Mouse (Mus musculus) frontal cortex, adult (tissue): Measurements from ENCODE around the gene Grb2.
A peak's percentile ranks its signal among the peaks of the same experiment; 100 is the strongest.

ENCODE experiments used
- ATAC-seq: cut with Nextera tagmentation; 2 replicates; pipeline ENCODE4 v1.9.2; 2017; ENCODE audit warnings: mild to moderate bottlenecking, moderate library complexity, mixed read lengths; ENCODE audit not compliant: low TSS enrichment

The Grb2 gene

GRCm38 (mm10) chr11:115708209-115708876 is at the start of gene Grb2:
TSS of gene Grb2 (minus strand) at chr11:115708597.
- peak; percentile 85 for ATAC-seq

GRCm38 (mm10) chr11:115753485-115753884 is 45.1 kb upstream of the Grb2 start:
- no peak for ATAC-seq

- ATAC-seq: no peak
These were observed 44.3 kb upstream of the Grb2 start for GRCm38 (mm10) chr11:115752653-115753052.

- ATAC-seq: no peak
These were observed 43.3 kb upstream of the Grb2 start for GRCm38 (mm10) chr11:115751725-115752124.

- ATAC-seq: peak; percentile 52; the same call in 1 of the 2 replicates
These were observed 41.4 kb upstream of the Grb2 start for GRCm38 (mm10) chr11:115749834-115750233.

- ATAC-seq: no peak
These were observed 39.0 kb upstream of the Grb2 start for GRCm38 (mm10) chr11:115747351-115747750.

GRCm38 (mm10) chr11:115746762-115747161 is 38.4 kb upstream of the Grb2 start:
- no peak for ATAC-seq

- no peak for ATAC-seq
These were observed 37.7 kb upstream of the Grb2 start for GRCm38 (mm10) chr11:115746109-115746508.

- no peak for ATAC-seq
These were observed 36.0 kb upstream of the Grb2 start for GRCm38 (mm10) chr11:115744385-115744784.

GRCm38 (mm10) chr11:115742926-115743325 is 34.5 kb upstream of the Grb2 start:
- no peak for ATAC-seq

GRCm38 (mm10) chr11:115741070-115741469 is 32.7 kb upstream of the Grb2 start:
- no peak for ATAC-seq

GRCm38 (mm10) chr11:115738275-115738885 is 30.0 kb upstream of the Grb2 start:
- no peak for ATAC-seq

GRCm38 (mm10) chr11:115737608-115738208 is 29.3 kb upstream of the Grb2 start:
- ATAC-seq: no peak

- ATAC-seq: no peak; the same call in 1 of the 2 replicates
These were observed 25.8 kb upstream of the Grb2 start for GRCm38 (mm10) chr11:115734041-115734686.

- ATAC-seq: no peak
These were observed 14.8 kb upstream of the Grb2 start for GRCm38 (mm10) chr11:115723231-115723630.

- ATAC-seq: peak; percentile 57; the same call in 1 of the 2 replicates
These were observed 14.2 kb upstream of the Grb2 start for GRCm38 (mm10) chr11:115722638-115723037.

GRCm38 (mm10) chr11:115717660-115718390 is 9.4 kb upstream of the Grb2 start:
- no peak for ATAC-seq

- ATAC-seq: no peak
These were observed 8.3 kb upstream of the Grb2 start for GRCm38 (mm10) chr11:115716410-115717338.

- no peak for ATAC-seq
These were observed 6.1 kb upstream of the Grb2 start for GRCm38 (mm10) chr11:115714491-115714890.

- no peak for ATAC-seq
These were observed 5.0 kb upstream of the Grb2 start for GRCm38 (mm10) chr11:115713447-115713846.
